Mouse (Mus musculus) brain, embryonic 14.5 days (tissue): ENCODE measurements at regions not wholly inside any gene's neighbourhood (a gene's known extent, or its start where the extent isn't known, plus 50 kb on each side); places are given as distances from the start of the nearest gene placed in this dataset.
A peak's percentile ranks its signal among the peaks of the same experiment; 100 is the strongest.

ENCODE experiments used
- CTCF ChIP-seq: fragments of 200-500 bp; IDR thresholded peaks from 2 replicates; pipeline ENCODE4 v1.5.1; 2012; ENCODE audit warnings: inconsistent platforms, mild to moderate bottlenecking, moderate library complexity, borderline replicate concordance; ENCODE audit not compliant: insufficient read depth, insufficient read length; ENCODE audit errors: extremely low read depth
- POLR2A ChIP-seq: fragments of 200-500 bp; IDR thresholded peaks from 2 replicates; pipeline ENCODE4 v1.6.1; 2012; ENCODE audit warnings: mild to moderate bottlenecking, inconsistent platforms, borderline replicate concordance; ENCODE audit not compliant: poor library complexity, insufficient read depth, insufficient read length, severe bottlenecking; ENCODE audit errors: extremely low read depth

- peak; percentile 30; the same call in 1 of the 2 replicates for TF ChIP-seq CTCF
- no peak for TF ChIP-seq POLR2A
Measured at GRCm38 (mm10) chr3:54591160-54591559, 101.4 kb upstream of the Supt20 start.
